Comparison of ENCODE assay signal across 7 mouse cellular contexts in the genomic region with DNA sequence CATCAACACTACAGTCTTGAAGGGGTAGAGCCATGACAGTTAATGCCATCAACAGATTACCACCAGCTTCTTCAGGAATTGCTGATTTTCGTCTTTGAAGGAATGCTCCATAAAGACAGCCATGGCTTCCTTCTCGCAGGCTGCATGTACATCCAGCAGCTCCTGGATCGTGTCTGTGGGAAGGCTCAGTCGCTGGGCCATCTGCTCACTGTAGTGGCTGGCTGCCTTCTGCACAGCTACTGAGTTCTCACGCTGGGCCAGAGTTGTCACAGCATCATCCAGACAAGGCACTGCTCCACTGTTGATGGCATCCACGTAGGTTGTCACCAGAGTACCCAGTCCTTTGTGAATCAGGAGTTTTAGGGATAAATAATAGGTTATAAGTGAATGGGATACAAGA. TPM values are rescaled to one million over a fixed set of nuclear protein-coding genes. Genes with fewer than 3 reads are reported as not detected.
DNase-seq lines count a peak whose midpoint lies in the region.
"Not testable (repeated sequence)": the region's sequence is repeated elsewhere in the genome, so short reads cannot be mapped to it uniquely, and the experiment has no call there.
"Had no signal": no experiment of that assay in that cellular context is flagged by ENCODE, and none has a peak within 500 bp of the region (broad histone marks: within the 10 kb centered on the region; RNA-seq: fewer than 3 reads in every experiment).

No protein-coding gene starts in this region.

- intact Hi-C loops in left cerebral cortex, postnatal 25 days (cut with DNase I): not testable (repeated sequence)

- DNase-seq in cerebellum, postnatal 14 days: peak; percentile 15 to 36
- DNase-seq in frontal cortex, postnatal 36 days (ENCODE audit: low spot score in 2 of 2): peak; percentile 20 to 61
- peak; percentile 13 for DNase-seq in layer of hippocampus, adult 9-11 months
- DNase-seq in left cerebral cortex, postnatal 25 days (ENCODE audit: low spot score in 2 of 2): peak; percentile 12 to 61
- peak; percentile 12 to 27 for DNase-seq in right cerebral cortex, adult 2 months (ENCODE audit: low spot score in 2 of 2)
- peak; percentile 12 to 15 for DNase-seq in right cerebral cortex, postnatal 36 days (ENCODE audit: low spot score in 2 of 2)

RNA-seq across cellular contexts. Expression of a gene that starts 17.6 kb away (rescaled TPM):
- 1 to 10 TPM; 1.9 to 2.6 TPM for total RNA-seq in left cerebral cortex, postnatal 25 days (2021)

RNA-seq across cellular contexts. Expression of a gene that starts 17.6 kb away (rescaled TPM):
- not detected for total RNA-seq in left cerebral cortex, postnatal 25 days (2021)
- total RNA-seq: forebrain, postnatal 0 days had no signal

RNA-seq across cellular contexts. Expression of a gene that starts 17.7 kb away (rescaled TPM):
- total RNA-seq in left cerebral cortex, postnatal 25 days (2021): 1 to 10 TPM in 1 of 2 experiments, under 1 TPM in 1; 0.89 to 1.4 TPM

Comparison
In these comparisons a context has a peak if more than half of its experiments do, and no peak if none do; other contexts are left out.
1. Peak in every context shown above with its lines: DNase-seq.